Mouse (Mus musculus): ENCODE data around the gene Ecsit.
"Not testable (repeated sequence)": the region's sequence is repeated elsewhere in the genome, so short reads cannot be mapped to it uniquely, and the experiment has no call there.

Ecsit gene

GRCm38 (mm10) chr9:22089986-22090385, 4.7 kb upstream of the Ecsit start:
- no peak for DNase-seq (ENCODE audit: low spot score)

DNA sequence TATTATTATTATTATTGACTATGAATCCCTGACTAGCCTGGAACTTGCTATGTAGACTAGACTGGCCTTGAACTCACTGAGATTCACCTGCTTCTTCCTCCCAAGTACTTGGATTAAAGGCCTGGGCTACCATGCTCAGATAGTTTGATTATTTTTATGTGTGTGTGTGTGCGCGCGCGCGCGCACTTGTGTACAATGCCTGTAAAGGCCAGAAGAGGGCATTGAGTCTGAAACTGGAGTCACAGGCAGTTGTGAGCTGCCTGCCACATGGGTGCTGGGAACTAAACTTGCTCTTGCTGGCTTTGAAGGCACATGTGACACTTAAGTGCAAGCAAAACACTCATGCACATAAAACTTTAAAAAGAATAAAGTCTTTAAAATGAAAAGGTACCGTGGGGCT, 4.0 kb upstream of the Ecsit start:
- DNase-seq (ENCODE audit: low spot score) = no peak

DNA sequence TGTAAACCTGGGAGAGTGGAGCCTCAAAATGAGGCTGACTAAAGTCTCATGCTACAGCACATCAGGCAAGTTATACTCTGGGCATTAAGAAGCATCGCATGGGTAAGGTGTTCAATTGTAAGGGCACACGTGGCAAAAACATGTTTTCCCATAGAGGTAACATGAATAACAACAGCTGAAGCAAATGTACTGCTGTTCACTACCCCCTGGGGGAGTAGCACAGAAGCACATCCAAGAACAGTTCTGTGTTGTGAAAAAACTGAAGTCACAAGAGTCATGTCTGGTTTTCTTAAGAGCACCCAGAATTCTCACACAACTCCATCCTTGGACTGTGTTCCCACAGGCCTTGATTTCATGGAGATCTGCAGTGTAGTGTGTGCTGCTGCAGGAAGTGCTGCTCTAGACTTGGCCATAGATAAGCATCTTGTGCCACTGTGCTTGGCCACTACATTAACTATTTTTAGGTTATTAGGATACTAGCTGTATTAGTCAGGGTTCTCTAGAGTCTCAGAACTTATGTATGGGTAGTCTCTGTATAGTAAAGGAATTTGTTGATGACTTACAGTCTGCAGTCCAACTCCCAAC, 1.9 kb upstream of the Ecsit start:
- DNase-seq (ENCODE audit: low spot score) = no peak

- no peak for DNase-seq (ENCODE audit: low spot score)
Observed at GRCm38 (mm10) chr9:22086012-22086411, 774 bp upstream of the Ecsit start.

DNA sequence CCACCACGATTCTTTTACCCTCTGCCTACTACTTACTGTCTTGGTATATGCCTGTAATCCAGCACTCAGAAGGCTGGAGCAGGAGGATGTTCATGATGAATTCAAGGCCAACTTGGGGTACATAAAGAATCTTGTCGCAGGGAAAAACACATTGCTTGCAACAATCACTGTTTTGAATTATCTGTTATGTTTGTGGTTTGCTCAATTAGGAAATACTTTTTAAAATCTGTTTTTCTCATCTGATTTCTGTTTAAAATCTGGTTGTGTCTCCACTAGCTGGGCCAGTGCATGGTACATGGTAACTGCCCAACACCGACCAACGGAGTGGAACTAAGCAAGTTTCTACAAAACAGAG, 594 bp downstream of the Ecsit start:
- DNase-seq (ENCODE audit: low spot score) = no peak

- DNase-seq (ENCODE audit: low spot score) = no peak
Observed at GRCm38 (mm10) chr9:22076223-22076622, 9.0 kb downstream of the Ecsit start.

DNA sequence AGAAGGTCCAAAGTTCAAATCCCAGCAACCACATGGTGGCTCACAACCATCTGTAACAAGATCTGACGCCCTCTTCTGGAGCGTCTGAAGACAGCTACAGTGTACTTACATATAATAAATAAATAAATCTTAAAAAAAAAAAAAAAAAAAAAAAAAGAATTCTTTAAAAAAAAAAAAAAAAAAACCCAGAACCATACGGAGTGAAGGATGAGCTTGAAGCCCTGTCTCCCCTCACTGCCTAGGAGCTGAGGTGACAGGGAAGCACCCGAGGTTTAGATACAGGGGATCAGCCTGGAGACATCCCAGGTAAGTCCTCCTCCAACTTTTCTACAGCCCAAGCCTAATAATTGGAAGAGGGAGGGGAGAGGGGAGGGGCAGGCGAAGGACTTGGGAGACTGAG, 9.5 kb downstream of the Ecsit start:
- DNase-seq (ENCODE audit: low spot score) = not testable (repeated sequence)

GRCm38 (mm10) chr9:22072276-22072675, 13.0 kb downstream of the Ecsit start:
- DNase-seq (ENCODE audit: low spot score) = no peak

DNA sequence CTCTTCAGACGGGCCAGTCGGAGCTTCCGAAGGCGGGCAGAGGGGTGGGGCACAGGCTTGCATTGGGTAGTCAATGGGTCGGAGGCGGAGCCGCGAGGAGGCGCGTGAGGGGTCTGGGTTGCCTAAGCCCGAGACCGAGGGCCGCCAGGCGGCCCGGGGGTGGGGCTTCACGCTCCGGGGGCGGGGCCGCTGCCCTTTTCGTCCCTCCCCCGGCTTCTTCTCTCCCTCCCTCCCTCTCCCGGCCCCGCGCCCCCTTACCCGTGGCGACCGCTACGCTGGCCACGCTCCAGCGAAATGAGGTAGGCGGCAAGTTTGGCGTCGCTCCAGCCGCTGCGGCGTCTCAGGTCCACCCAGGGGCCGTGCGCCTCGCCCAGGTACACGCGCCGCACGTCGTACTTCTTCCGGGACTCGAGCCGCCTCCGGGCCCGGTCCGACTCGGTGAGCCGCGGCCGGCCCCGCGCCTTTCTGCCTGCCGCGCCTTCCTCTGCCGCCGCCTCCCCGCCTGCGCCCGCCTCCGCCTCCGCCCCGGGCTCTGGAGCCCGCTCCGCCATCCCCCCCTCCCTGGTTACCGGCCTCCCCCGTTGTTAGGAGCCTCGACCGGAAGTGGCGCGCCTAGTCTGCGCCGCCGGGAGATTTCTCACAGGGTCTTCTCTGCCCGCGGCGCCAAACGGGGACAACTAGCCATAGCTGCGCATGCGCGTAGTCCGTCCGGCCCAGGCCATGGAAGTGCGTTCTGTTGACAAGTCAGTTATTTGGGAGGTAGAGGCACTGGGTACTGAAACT, 14.3 kb downstream of the Ecsit start, which contains the start of the genes Gm49318 and Zfp653:
TSS of gene Gm49318 (minus strand) at position 469 of the 783 bp plus-strand sequence.
TSS of gene Zfp653 (minus strand) at position 586 of the 783 bp plus-strand sequence.
- DNase-seq (ENCODE audit: low spot score) = peak; percentile 94

GRCm38 (mm10) chr9:22069881-22070553, 15.2 kb downstream of the Ecsit start:
- DNase-seq (ENCODE audit: low spot score) = no peak

- DNase-seq (ENCODE audit: low spot score) = no peak
Observed at GRCm38 (mm10) chr9:22067195-22067594, 18.0 kb downstream of the Ecsit start.

GRCm38 (mm10) chr9:22066433-22066832, 18.8 kb downstream of the Ecsit start:
- peak; percentile 58 for DNase-seq (ENCODE audit: low spot score)

GRCm38 (mm10) chr9:22065642-22066041, 19.6 kb downstream of the Ecsit start:
- no peak for DNase-seq (ENCODE audit: low spot score)

GRCm38 (mm10) chr9:22064341-22064740, 20.9 kb downstream of the Ecsit start:
- no peak for DNase-seq (ENCODE audit: low spot score)

GRCm38 (mm10) chr9:22061339-22061738, 23.9 kb downstream of the Ecsit start:
- DNase-seq (ENCODE audit: low spot score) = no peak

DNA sequence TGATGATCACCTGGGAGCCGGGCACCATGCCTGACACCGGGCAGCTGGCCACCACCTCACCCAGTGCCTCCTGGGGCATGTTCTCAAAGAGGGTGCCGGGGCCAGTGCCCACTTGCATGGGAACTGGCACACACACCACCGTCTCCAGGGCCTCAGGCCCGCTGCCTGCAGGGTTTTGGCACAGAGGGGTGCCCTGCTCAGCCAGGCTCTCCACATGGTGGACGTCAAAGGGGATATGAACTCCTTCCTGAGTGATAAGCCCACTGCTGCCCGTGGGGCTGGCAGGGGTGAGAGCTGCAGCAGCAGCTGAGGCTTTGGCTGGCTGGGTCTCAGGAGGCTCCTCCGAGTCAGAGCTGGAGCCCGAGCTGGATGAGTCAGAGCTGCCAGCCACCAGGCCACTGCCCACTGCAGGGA, 27.2 kb downstream of the Ecsit start:
- no peak for DNase-seq (ENCODE audit: low spot score)

DNA sequence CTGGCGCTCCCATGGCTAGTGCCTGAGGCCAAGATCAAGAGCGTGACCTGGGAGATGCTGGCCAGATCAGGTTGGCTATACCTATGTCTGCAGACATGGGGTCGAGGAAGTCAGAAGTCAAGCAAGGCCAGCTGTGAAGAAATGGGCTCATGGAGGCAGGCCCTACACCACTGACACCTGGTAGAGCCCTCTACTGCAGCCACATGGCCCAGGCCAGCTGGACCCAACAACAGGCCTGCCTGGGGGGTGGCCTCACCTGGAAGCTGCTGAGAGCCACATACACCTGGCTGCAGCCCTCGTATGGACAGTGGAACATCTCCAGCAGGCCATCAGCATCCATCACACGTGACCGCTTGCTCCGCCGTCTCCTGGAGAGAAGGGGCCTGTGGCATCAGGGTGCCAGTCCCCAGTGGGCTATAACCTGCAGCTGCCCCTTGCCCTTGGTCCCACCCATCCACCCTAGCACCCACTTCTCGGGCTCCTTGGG, 28.2 kb downstream of the Ecsit start:
- DNase-seq (ENCODE audit: low spot score) = no peak

- no peak for DNase-seq (ENCODE audit: low spot score)
Observed at GRCm38 (mm10) chr9:22056303-22056910, 28.8 kb downstream of the Ecsit start.

- no peak for DNase-seq (ENCODE audit: low spot score)
Observed at GRCm38 (mm10) chr9:22055713-22056112, 29.5 kb downstream of the Ecsit start.

DNA sequence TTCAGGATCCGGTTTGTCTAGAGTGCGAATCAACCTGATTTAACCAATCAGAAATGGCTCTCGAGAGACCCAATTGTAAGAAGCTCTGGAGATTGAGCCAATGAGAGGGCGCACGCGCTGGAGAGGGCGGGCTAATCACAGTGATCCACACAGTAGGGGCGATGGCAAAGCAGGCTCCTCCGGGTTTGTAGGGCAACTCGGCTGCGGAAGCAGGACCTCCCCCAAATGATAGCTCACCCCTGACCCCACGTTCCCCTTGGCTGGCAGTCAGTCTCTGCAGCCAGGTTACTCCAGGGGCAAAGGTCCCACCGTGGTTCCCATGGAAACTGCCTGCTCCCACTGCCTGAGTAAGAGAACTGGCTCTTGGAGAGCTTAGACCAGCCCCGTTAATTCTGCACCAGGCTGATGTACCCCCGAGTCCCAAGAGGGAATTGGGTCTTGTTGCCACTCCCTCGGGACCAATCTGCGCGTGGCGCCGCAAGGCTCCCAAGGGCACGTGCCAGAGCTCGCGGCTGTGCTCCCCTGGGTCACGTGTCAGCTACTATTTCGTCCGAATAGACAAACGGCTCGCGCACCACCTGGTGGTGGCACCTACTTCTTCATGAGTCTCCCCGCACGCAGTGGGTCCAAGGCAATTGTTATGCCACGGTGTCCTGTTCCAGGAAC, 30.7 kb downstream of the Ecsit start:
- peak; percentile 32 for DNase-seq (ENCODE audit: low spot score)

DNA sequence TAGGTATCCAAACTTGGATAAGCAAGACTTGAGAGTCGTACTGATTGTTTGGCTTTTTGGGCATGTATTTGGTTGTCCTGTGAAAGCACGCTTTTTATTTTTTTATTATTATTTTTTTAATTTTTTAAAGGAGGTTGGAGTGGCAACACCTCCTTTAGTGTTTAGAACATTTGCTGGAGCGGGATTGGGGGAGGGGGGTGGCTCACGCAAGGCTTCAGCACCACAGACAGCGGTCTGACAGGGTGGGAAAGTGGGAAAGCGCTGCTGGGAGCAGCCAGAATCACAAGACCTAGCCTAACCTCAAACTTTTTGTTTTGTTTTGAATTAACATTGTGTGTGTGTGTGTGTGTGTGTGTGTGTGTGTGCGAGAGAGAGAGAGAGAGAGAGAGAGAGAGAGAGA, 31.6 kb downstream of the Ecsit start:
- no peak for DNase-seq (ENCODE audit: low spot score)

- DNase-seq (ENCODE audit: low spot score) = no peak
Observed at GRCm38 (mm10) chr9:22051958-22052254, 33.3 kb downstream of the Ecsit start, which contains the start of gene Elavl3. Elavl3 (minus strand) TSS chr9:22052023.
